Mouse (Mus musculus): Measurements from ENCODE around the gene Adamts18.
"Not testable (repeated sequence)": the region's sequence is repeated elsewhere in the genome, so short reads cannot be mapped to it uniquely, and the experiment has no call there.

The Adamts18 gene

DNA sequence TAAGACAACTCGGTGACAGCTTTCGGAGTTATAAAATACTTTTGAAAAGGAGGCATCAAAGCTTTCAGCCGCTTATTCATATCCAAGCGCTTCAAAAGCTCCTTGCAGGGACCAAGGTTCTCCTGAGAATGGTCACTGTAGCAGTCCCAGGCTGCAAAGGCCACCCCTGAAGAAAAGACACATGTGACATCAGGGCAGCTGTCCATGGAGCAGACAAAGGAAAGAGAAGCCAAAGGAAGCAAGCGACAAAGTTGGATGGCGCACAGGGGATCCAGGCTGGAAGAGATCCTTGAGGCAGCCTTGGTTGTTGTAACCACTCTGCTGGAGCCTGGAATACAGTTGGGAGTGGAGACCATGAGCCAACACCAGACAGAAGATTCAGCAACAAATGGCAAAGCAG lies 10.3 kb downstream of the Adamts18 start:
- no peak for DNase-seq (ENCODE audit: low read depth)

DNA sequence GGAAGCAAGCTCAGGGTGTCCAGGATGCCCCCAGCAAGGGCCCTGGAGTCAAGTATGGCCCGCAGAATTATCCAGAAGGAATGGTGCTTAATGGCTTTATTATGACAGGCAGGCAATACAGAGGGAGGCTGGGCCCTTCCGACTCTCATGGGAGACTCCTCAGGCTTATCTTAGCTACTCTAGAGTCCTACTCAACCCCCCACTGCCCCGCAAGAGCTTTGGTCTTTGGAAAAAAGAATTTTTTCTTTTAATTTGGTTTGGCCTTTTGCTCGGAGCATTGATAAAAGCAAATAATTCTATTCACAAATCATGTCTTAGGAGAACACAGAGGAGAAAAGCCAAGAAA lies 11.0 kb downstream of the Adamts18 start:
- no peak for DNase-seq (ENCODE audit: low read depth)

DNA sequence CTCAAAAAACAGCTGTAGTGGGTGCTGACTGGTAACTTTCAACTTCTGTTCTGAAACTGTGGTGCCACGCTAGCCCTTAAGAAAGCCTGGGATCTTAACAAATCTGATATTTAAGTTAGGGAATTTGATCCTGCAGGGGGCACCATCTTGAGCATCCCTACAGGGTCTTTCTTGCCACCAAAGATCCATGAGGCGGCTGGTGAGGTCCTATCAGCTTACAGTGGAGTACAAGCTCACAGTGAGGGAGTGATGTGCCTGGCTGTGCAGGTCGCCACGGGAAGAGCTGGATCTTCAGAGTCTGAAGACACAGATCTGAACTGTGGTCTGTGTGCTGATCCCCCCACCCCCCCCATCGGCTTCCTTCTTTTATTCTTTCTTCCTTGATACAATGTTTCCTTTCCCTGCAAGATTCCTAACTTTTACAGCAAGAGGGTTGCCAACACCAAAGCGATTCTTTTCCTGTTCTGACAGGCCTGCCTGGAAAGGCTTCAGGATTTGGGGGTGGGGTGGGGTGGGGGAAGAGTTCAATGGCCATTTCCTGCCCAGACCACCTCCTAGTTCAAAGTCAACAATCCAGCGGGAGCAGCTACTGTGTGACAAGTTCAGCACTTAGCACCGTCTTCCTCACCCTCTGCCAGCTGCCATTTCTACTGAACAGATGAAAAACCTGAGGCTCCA lies 11.5 kb downstream of the Adamts18 start:
- no peak for DNase-seq (ENCODE audit: low read depth)

DNA sequence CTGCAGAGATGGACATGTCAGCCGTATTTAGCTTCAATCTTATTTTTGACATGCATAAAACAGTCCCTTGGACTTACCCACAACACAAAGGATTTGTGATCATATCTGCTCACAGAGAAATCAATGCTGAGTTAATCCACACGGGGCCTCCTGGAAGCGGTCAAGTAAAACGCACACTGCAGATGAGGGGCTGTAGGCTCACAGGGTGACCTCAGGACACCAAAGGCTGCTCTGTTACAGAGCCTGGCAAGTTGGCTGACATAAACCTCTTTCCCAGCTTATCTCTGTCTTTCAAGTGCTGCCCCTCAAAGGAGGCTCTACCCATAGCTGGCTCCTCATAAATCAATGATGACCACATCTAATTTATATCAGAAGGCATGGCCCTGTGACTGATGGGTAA lies 14.9 kb downstream of the Adamts18 start:
- no peak for DNase-seq (ENCODE audit: low read depth)

DNA sequence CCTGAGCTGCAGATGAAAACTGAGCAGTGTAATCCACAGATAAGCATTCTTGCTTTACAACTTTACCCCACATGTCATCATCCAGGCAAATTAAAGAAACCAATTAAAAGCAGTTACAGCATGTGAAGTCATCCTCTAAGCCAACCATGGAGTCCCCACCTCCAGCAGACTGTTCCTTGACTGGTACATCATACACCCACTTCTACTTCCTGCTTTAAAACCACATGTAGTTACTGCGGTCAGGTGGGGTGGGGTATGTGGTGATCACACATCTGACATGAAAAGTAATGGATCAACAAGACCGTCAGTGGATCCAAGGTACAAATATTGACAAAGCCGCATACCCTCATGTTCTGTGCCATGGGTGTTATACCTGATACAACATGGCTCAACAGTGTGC lies 21.3 kb downstream of the Adamts18 start:
- DNase-seq (ENCODE audit: low read depth), result no peak

DNA sequence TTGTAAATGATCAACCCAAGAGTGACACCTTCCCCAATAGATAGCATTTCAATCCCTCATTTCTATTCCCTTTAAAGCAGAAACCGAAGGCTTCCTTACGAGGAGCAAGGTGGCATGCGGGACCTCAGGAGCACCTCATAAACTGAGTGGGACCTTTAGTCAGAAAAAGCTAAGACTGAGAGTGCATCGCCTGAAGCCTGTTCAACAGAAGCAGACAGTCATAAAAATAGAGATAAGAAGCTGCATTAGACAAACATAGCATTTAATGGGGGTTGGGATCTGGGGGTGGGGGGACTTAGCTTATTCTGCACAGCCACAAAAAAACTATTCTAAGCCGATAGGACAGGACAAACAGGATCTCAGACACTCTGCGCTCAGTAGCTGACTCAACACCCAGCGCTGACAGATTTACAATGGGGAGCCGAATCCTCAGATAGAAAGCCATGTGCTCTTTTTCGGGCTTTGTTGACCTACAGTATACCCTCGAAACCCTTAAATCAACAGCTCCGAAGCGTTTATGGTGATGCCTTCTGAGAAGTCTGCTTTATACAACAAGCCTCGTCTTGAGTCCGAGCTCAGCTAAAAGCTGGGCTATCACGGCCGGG lies 27.5 kb downstream of the Adamts18 start:
- no peak for DNase-seq (ENCODE audit: low read depth)

DNA sequence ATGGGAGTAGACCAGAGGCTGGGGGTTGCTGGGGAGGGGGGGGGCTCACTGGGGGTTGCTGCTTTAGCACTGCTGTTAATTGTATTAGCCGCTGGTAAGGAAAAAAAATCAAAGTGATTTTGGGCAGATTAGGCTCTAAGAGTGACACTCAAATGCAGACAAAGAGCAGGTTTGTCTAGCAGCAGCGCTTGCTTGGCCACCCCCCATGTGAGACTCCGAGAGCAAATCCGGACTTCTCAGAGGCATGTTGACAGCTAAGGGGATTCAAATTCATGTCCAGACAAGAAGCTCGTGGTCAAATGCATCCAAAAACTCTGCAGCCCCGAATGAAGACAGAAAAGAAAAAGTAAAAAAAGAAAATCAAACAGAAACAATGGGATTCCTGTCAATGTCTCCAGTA lies 34.6 kb downstream of the Adamts18 start:
- no peak for DNase-seq (ENCODE audit: low read depth)

DNA sequence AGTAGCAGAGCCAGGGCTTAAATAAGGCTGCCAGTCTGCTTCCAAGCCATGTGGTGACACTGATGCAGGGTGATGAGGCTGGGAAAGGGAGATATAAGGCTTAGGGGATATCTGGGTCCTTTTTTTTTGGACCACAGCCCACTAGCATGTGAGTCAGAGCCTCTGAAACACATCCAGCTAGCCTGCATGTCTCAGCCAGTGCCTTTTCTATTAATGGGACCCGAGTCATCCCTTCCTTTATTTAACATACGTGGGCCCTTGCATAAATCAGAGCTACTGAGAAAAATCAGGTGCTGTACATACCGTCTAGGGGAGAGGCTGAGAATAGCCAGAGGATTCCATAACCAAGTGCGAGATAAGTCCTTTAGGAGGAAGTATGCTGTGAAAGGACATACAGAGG lies 37.0 kb downstream of the Adamts18 start:
- DNase-seq (ENCODE audit: low read depth), result no peak

DNA sequence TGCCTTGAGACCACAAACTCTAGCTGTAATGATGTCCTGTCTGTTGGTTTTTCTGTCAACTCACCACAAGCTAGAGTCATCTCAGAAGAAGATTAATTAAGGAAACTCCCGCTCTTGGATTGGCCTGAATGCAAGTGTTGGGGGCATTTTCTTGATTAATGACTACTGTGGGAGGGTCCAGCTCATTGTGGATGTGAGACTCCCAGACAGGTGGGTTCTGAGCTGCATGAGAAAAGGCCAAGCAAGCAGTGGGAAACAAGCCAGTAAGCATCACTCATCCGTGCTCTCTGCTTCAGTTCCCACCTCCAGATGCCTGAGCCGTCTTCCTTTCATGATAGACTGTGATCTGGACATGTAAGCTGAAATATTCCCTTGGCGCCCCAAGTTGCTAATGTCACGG lies 38.6 kb downstream of the Adamts18 start:
- DNase-seq (ENCODE audit: low read depth), result no peak

DNA sequence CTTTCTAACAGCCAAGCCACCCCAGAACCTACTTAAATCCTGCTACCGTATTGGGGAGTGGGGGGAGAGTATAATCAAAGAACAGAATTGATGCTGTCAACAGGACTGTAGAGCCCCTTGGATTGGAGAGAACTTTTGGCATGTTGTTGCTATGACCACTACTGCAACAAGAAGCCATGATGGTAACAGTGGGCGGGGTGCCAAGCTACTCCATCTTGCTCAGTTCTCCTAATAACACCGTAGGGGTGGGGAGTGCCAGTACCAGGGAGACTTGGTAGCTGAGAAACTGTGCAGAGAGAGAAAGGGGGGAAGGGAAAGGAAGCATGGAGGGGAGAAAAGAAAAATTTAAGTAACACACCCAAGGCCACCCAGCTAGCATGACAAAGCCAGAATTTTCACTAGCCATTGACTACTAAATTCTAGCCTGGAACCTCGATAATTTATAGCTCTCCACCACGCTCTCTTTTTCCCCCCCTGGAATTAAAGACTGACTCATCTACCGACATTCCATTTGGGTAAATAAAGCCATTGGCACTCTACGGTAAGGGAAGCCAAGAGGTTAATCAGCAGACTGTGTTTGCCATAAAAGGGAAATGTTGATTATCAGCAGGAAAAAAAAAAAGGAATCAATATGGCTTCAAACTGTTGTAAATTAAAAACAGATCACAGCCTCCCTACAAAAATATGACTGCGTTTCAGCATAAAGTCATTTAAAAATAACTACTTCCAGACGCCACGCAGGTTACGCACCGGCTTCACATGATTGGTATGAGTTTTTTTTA lies 44.5 kb downstream of the Adamts18 start:
- DNase-seq (ENCODE audit: low read depth), result peak; percentile 74

DNA sequence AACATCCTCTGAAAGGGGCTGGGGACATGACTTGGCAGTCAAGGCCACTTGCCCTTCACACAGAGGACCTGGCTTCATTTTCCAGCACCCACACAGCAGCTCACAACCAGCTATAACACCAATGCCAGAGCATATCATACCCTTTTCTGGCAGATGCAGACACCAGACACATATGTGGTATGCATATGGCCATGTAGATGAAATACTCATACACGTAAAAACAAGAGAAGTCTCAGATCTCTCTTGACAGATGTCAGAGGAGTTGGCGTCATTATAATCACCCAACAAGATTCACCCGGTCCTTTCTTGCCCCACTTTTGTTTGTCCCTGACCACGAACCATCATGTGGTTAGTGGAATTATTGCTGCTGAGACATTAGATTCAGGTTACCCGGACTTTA lies 47.0 kb downstream of the Adamts18 start:
- no peak for DNase-seq (ENCODE audit: low read depth)

DNA sequence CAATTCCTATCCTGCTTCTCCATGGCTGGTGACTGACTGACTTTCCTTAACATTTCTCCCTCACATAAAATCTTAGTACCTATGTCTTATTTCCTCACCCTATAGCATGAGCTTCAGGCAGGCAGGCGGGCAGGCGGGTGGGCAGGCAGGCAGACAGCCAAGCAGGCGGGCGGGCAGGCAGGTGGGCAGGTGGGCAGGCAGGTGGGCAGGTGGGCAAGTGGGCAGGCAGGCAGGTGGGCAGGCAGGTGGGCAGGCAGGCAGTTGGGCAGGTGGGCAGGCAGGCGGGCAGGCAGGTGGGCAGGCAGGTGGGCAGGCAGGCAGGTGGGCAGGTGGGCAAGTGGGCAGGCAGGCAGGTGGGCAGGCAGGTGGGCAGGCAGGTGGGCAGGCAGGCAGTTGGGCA lies 48.0 kb downstream of the Adamts18 start:
- not testable (repeated sequence) for DNase-seq (ENCODE audit: low read depth)

DNA sequence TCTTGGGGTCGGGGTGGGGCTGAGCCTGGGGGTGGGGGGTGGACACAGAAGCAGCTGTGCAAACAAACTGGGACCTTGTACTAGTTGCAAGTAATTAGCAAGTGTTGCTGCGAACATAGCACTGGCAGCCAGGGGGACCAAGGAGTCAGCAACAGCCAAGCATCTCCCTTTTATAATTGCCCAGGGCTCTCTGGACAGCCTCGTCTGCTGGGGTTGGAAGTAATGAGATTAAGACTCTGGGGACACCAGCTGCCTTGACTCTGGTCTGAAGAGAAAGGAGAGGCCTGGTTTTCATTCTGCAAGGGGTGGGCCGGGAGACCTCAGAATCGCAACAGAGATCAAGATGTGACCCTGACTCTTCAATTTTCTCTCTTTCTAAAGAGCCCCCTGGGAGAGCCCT lies 49.0 kb downstream of the Adamts18 start:
- DNase-seq (ENCODE audit: low read depth), result no peak

DNA sequence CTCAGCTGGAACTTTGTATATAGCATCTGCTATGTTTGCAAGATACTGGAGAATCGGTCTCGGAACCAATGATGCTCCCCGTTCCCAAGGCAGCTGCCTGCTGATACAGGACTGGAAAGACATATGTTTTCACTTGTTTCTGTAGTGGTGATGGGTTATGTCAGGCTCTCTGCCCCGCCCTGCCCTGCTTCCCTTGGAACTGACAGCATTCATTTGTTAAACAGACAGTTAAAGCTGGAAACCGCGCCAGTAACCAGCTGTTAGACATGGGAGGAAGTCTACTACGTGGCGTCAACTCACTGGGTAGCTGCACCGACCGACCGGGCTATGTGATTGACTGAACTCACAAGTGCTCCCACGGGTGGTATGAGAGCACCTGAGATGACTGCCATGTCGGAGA lies 56.7 kb downstream of the Adamts18 start:
- no peak for DNase-seq (ENCODE audit: low read depth)

DNA sequence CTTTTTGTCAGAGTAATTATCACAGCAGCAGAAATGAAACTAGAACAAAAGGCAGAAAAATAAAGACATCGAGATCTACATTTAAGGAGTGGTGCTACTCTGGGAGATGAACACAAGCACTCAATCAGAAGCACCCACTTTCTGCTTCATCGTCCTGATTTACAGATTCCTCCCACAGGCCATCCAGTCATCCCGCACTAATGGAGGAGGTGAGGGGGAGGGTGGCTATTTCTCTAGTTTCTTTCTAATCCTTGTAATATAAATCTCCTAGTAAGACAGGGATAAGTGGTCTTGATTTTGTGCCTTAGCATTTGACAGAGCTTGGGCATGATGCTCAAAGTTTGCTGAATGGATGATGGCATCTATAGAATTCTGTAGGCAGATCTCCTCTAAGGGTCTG lies 57.5 kb downstream of the Adamts18 start:
- no peak for DNase-seq (ENCODE audit: low read depth)

DNA sequence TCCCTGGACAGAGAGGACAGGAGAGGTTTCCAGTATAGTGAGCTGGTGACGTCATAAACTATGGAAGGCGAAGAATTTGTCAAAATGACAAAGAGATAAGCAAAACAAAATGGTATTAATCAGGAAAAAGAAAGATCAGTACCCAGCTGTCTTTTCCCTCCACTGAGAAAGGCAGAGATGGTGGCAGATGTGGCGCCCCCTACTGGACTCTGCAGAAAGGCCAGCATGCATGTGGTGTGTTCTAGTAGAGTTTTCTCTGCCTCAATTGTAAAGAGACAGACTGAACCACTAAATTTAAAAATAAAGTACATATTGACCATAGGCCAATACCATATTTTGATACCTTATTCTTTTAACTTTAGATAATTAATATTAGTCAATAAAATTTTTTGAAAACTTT lies 64.8 kb downstream of the Adamts18 start:
- DNase-seq (ENCODE audit: low read depth), result no peak

DNA sequence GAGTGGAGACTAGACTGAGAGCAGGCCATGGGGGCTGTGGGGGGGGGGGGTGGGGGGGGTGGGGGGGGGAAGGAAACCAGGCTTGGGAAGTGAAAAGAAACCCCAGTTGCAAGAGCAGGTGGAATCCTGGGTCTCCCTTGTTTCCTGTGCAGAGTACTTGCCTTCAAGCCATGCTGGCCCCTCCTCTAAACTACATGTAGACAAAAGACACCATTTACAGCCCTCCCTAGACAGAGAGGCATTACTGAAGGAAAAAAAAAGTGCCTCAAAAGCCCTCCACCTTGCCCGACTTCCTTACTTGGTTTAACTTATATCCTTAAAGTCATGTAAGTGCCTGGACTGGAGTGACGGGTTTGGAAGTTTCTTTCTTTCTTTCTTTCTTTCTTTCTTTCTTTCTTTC lies 67.0 kb downstream of the Adamts18 start:
- DNase-seq (ENCODE audit: low read depth), result no peak

DNA sequence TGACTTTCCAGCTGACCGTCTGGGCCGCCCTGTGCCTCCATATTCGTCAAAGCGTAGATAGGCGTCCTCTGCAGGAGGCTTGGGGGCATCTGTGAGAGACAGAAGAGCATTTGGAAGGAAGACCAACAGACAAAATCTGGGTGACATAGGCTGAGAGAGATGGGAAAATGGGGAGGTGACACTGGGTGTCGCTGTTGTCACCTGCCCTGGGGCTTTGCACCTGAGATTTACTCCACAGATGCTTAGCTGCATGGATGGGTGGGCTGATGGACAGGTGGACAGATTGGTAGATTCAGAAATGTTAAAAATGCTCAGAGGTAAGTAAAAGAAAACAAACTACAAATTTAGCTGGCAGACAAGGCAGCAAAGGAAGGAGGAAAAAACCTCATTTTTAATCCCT lies 73.2 kb downstream of the Adamts18 start:
- no peak for DNase-seq (ENCODE audit: low read depth)

DNA sequence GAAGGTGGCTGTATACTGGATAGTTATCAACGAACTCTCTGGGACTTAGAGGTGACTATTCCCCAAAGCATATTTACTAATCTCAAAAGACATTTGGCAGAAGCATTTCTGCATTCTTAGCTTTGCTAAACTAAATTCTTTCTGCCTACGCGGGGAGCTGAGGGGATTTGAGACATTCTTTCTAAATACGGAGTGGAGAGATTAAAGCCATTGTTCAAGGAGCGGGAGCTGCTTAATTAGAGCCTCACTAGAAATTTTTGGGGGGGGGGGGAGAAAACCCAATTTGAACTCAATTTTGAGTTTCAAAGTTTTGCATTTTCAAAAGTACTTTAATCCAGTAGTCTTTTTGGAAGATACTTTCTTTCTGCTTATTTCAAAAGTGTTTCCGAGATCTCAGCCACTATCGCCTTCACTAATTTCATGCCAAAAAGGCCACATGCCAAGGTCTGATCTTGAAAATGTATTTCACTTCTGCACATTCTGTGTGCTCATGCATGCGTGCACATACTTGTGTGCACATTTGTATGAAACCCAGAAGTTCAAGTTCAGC lies 79.6 kb downstream of the Adamts18 start:
- no peak for DNase-seq (ENCODE audit: low read depth)

DNA sequence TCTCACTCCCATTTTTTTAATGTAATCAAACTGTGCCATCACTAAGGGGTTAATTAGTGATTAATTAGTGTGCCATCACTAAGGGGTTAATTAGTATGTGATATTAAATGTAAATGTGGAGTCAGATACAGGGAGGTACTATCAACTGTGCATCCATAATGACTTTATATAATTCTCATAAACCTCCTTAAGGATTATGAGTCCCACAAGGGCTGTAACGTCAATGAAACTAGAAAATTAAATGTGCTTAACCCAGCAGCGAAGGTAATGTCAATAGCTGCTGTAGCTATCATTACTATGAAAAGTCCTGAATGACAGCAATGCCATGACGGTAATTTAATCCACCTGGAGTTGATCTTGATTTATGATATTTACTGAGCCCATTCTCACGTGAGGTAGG lies 83.4 kb downstream of the Adamts18 start:
- no peak for DNase-seq (ENCODE audit: low read depth)

DNA sequence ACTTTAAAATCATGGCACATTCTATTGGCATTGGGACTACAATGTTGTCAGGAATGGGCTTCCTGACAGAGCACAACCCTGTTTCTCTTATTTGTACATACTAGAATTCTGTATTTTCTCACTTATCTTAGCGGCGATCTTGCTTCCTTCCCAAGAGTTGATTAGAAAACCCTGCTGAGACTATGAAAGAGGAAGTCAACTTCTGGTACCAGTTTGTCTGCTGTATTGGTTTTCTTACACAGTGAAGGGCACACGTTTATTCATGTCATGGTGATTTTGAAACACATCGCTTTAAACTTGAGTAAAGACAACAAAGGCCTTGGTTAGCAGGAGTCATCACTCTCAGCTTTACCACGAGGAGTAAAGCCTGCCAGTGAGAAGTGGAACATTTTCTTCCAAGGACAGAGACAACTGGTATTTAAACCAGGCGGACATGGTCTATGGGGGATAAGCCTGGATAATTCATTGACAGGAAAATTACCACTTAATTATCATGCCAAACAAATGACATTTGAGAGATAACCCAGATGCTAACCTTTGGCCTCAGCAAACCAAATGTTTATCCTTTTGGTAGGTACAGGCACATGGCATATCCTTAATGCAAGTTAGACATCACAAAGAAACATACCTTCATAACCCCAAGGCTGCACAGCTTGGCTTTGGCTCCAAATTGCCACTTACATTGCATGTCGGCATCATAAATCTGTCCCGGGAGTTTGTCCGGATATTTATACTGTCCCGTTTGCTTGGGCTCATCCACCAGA lies 84.8 kb downstream of the Adamts18 start:
- DNase-seq (ENCODE audit: low read depth), result no peak

DNA sequence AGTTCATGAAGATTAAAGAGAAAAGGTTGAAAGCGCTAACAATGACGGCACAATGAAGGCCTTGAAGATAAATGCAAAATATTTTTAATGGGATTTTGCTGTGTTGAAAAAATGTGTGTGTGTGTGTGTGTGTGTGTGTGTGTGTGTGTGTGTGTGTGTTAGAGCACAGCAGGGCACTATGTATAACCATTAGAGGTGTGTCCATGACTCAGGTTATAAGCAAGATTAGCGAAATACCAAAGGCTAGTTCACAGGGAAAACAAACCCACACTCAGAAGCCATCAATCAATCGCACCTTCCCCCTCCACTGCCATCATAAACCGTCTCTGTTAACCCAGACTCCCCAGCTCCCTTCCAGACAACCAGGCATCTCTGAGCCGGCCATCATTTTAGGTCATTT lies 86.4 kb downstream of the Adamts18 start:
- no peak for DNase-seq (ENCODE audit: low read depth)

DNA sequence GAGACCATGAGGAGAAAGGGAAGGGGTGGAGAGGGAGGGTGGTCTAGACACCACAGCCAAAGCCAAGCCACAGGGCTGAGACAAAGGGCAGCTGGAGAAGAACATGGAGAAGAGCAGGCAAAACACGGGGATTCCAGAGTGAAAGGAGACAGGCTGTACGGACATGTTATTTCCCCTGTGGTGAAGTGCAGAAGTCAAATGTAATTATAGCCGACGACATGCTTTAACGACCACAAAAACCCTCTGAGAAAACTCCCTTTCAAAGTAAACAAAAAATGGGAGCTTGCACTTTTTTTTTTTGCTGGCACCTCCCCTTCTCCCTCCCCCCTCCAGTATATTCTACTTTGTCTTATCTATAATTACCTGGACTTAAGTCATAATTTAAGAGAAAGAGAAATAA lies 92.7 kb downstream of the Adamts18 start:
- DNase-seq (ENCODE audit: low read depth), result no peak

All from fibroblast of lung, adult 2 months (primary cell).